Mouse (Mus musculus): ENCODE results near the gene Trip4. TPM values are rescaled to one million over a fixed set of nuclear protein-coding genes. Genes with fewer than 3 reads are reported as not detected.

The Trip4 gene
- polyA plus RNA-seq, 1 experiment = 83.4 TPM

- Histone ChIP-seq H3K27me3 (ENCODE audit: control insufficient read depth, insufficient read depth, low read length) (no peaks in the 10 kb centered on the region), H3K36me3 (ENCODE audit: control insufficient read depth, insufficient read depth, low read length) (no peaks in the 10 kb centered on the region)
- TF ChIP-seq POLR2A (IDR thresholded peaks at IDR 0.05; ENCODE audit: control insufficient read depth, low read depth, low read length) (no peak), CTCF (IDR thresholded peaks at IDR 0.05; ENCODE audit: control insufficient read depth, insufficient read depth, insufficient replicate concordance, low read depth, low read length) (no peak)
Measured at GRCm38 (mm10) chr9:65909837-65910236, 1.2 kb upstream of the Trip4 start.

DNA sequence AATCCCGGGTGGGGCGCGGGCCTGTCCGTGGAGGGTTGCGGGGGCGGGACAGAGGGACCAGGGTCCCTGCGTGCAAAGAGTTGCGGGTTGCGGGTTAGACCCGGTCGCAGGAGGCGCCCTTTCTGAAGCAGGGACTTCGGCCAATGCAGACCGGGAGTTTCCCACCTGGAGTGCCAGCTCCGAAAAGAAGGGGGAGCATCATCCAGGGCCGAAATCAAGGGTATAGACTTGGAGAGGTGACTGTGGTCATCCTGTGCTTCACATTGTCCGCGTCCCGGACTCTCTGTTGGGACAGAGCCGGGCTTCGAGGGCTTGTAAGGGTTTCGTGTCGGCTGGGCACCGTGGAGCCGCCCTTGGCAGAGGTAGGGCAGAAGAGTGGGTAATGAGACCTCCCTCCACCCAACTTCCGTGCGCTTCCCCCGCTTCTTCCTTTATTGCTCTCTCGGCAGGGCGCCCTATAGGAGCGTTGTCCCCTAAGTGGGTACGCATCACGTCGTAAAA lies 757 bp upstream of the Trip4 start:
- Histone ChIP-seq H3K27me3 (ENCODE audit: control insufficient read depth, insufficient read depth, low read length) (no peaks in the 10 kb centered on the region), H3K36me3 (ENCODE audit: control insufficient read depth, insufficient read depth, low read length) (no peaks in the 10 kb centered on the region), H3K27ac (ENCODE audit: control insufficient read depth, insufficient read depth, low read depth, low read length) (peak overlapping the region; percentile 84), H3K4me3 (ENCODE audit: control insufficient read depth, low read depth, low read length) (peak overlapping the region; percentile 93), H3K4me1 (ENCODE audit: control insufficient read depth, insufficient read depth, low read length) (peaks cover 2% of the 10 kb centered on the region; the same call in 1 of the 2 replicates)
- TF ChIP-seq POLR2A (IDR thresholded peaks at IDR 0.05; ENCODE audit: control insufficient read depth, low read depth, low read length) (no peak), CTCF (IDR thresholded peaks at IDR 0.05; ENCODE audit: control insufficient read depth, insufficient read depth, insufficient replicate concordance, low read depth, low read length) (no peak; the same call in 1 of the 2 replicates)

More at GRCm38 (mm10) chr9:65909837-65910236, 1.2 kb upstream of the Trip4 start:
- H3K4me1 ChIP-seq (ENCODE audit: control insufficient read depth, insufficient read depth, low read length) = peaks cover 2% of the 10 kb centered on the region; the same call in 1 of the 2 replicates
- H3K4me3 ChIP-seq (ENCODE audit: control insufficient read depth, low read depth, low read length) = peak overlapping the region; percentile 93
- peak overlapping the region; percentile 84 for H3K27ac ChIP-seq (ENCODE audit: control insufficient read depth, insufficient read depth, low read depth, low read length)

DNA sequence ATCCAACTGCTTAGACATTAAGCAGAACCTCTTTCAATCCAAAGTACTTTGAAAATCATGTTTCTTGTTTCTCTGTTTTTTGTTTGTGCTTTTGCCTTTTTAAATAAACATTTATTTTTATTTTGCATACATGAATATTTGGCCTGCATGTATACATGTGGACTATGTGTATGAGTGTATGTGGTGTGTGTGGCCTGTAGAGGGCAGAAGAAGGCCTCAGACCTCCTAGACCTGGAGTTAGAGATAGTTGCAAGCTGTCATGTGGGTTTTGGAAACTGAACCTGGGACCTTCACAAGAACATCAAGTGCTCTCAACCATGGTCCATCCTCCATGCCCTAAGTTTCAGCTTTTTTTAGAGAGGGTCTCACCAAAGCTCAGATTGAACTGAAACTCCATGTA lies 5.2 kb downstream of the Trip4 start:
- no peaks in the 10 kb centered on the region for H3K27me3 ChIP-seq (ENCODE audit: control insufficient read depth, insufficient read depth, low read length)
- H3K4me1 ChIP-seq (ENCODE audit: control insufficient read depth, insufficient read depth, low read length) = no peaks in the 10 kb centered on the region
- no peaks in the 10 kb centered on the region for H3K36me3 ChIP-seq (ENCODE audit: control insufficient read depth, insufficient read depth, low read length)
- TF ChIP-seq POLR2A (IDR thresholded peaks at IDR 0.05; ENCODE audit: control insufficient read depth, low read depth, low read length) = no peak
- no peak overlapping the region for H3K27ac ChIP-seq (ENCODE audit: control insufficient read depth, insufficient read depth, low read depth, low read length)
- H3K4me3 ChIP-seq (ENCODE audit: control insufficient read depth, low read depth, low read length) = no peak overlapping the region

DNA sequence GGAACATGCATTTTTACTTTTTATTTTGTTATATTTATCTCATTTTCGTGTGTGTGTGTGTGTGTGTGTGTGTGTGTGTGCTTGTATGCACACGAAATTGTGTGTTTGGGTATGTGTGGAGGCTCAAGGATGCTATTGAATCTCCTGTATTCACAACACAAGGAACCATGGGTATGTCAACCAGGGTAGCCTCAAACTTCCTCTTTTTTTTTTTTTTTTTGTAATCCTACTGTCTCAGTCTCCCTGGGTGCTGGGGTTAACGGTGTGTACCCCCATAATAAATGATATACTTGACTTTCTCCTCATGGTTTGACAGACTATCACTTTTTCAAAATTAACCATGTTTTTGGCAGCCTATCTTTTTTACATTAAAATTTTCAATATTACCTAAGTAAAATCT lies 5.7 kb downstream of the Trip4 start:
- Histone ChIP-seq H3K27ac (ENCODE audit: control insufficient read depth, insufficient read depth, low read depth, low read length) (no peak overlapping the region), H3K4me3 (ENCODE audit: control insufficient read depth, low read depth, low read length) (no peak overlapping the region), H3K36me3 (ENCODE audit: control insufficient read depth, insufficient read depth, low read length) (no peaks in the 10 kb centered on the region), H3K27me3 (ENCODE audit: control insufficient read depth, insufficient read depth, low read length) (no peaks in the 10 kb centered on the region), H3K4me1 (ENCODE audit: control insufficient read depth, insufficient read depth, low read length) (no peaks in the 10 kb centered on the region)
- TF ChIP-seq CTCF (IDR thresholded peaks at IDR 0.05; ENCODE audit: control insufficient read depth, insufficient read depth, insufficient replicate concordance, low read depth, low read length) (no peak), POLR2A (IDR thresholded peaks at IDR 0.05; ENCODE audit: control insufficient read depth, low read depth, low read length) (no peak)

DNA sequence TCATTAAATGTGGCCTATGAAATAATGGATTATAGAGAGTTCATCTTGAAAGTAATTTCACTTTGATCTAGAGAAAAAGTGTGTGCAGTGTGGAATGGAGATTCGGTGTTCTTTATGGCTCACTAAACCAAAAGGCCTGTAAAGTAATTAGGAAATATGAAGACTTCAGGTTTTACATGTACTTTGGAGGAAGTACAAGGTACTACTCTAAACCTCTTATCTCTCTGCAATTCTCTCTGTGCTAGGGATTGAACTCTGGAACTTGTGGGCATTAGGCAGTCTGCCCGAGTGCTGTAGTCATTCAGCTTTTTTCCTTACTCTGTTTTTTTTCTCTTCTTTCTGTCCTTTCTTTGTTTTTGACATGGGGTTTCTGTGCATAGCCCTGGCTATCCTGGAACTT lies 11.6 kb downstream of the Trip4 start:
- Histone ChIP-seq H3K27me3 (ENCODE audit: control insufficient read depth, insufficient read depth, low read length) (no peaks in the 10 kb centered on the region), H3K36me3 (ENCODE audit: control insufficient read depth, insufficient read depth, low read length) (no peaks in the 10 kb centered on the region), H3K4me1 (ENCODE audit: control insufficient read depth, insufficient read depth, low read length) (no peaks in the 10 kb centered on the region), H3K4me3 (ENCODE audit: control insufficient read depth, low read depth, low read length) (peak overlapping the region; percentile 8; the same call in 1 of the 2 replicates), H3K27ac (ENCODE audit: control insufficient read depth, insufficient read depth, low read depth, low read length) (no peak overlapping the region)
- TF ChIP-seq POLR2A (IDR thresholded peaks at IDR 0.05; ENCODE audit: control insufficient read depth, low read depth, low read length) (no peak), CTCF (IDR thresholded peaks at IDR 0.05; ENCODE audit: control insufficient read depth, insufficient read depth, insufficient replicate concordance, low read depth, low read length) (no peak)

- TF ChIP-seq POLR2A (IDR thresholded peaks at IDR 0.05; ENCODE audit: control insufficient read depth, low read depth, low read length) = no peak
- no peak for TF ChIP-seq CTCF (IDR thresholded peaks at IDR 0.05; ENCODE audit: control insufficient read depth, insufficient read depth, insufficient replicate concordance, low read depth, low read length)
- no peaks in the 10 kb centered on the region for H3K36me3 ChIP-seq (ENCODE audit: control insufficient read depth, insufficient read depth, low read length)
- H3K4me3 ChIP-seq (ENCODE audit: control insufficient read depth, low read depth, low read length) = peak overlapping the region; percentile 55
- H3K27me3 ChIP-seq (ENCODE audit: control insufficient read depth, insufficient read depth, low read length) = no peaks in the 10 kb centered on the region
- H3K4me1 ChIP-seq (ENCODE audit: control insufficient read depth, insufficient read depth, low read length) = peaks cover 8% of the 10 kb centered on the region; the same call in 1 of the 2 replicates
- no peak overlapping the region for H3K27ac ChIP-seq (ENCODE audit: control insufficient read depth, insufficient read depth, low read depth, low read length)
Measured at GRCm38 (mm10) chr9:65891126-65891525, 17.5 kb downstream of the Trip4 start.

DNA sequence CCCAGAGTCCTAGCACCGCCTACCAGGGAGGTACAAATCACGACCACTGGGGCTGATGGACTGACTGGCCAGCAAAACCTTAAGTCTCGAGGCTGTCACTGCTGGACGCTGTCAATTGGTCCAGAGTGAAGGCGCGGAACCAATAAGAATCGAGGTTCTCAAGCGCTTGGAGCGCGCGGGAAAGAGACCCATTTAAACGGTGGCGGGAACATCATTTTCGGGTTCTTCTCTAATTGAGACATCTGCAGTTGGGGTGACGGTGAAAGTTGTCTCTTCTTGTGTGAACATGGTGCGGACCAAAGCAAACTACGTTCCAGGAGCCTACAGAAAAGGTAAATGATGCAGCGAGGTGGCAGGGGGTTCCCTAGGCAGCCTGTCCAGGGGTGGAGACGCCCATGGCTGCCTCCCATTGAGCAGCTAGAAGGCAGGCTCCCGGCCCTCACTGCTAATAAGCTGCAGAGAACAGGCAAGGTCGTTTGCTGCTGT lies 18.4 kb downstream of the Trip4 start, which contains the start of gene Pclaf:
Gene Pclaf, plus strand, starts transcription at position 95 of the 486 bp plus-strand sequence.
- H3K36me3 ChIP-seq (ENCODE audit: control insufficient read depth, insufficient read depth, low read length) = no peaks in the 10 kb centered on the region
- peaks cover 8% of the 10 kb centered on the region; the same call in 1 of the 2 replicates for H3K4me1 ChIP-seq (ENCODE audit: control insufficient read depth, insufficient read depth, low read length)
- no peaks in the 10 kb centered on the region for H3K27me3 ChIP-seq (ENCODE audit: control insufficient read depth, insufficient read depth, low read length)
- peak within 1 kb of the TSS; percentile 73 for H3K4me3 ChIP-seq (ENCODE audit: control insufficient read depth, low read depth, low read length)
- TF ChIP-seq POLR2A (IDR thresholded peaks at IDR 0.05; ENCODE audit: control insufficient read depth, low read depth, low read length) (no peak), CTCF (IDR thresholded peaks at IDR 0.05; ENCODE audit: control insufficient read depth, insufficient read depth, insufficient replicate concordance, low read depth, low read length) (no peak)
- H3K27ac ChIP-seq (ENCODE audit: control insufficient read depth, insufficient read depth, low read depth, low read length) = peak within 1 kb of the TSS; percentile 9; the same call in 1 of the 2 replicates
